Mouse (Mus musculus) hindbrain, embryonic 16.5 days (tissue): ENCODE results near the gene 2010109A12Rik. TPM values are rescaled to one million over a fixed set of nuclear protein-coding genes. Genes with fewer than 3 reads are reported as not detected.

Source experiments
- ATAC-seq: fragments of 200-750 bp; cut with Nextera tagmentation; 2 replicates; pipeline ENCODE4 v1.8.0; 2017; ENCODE audit warnings: moderate TSS enrichment, moderate library complexity
- H3K27ac ChIP-seq: fragments of 300-500 bp; sonication (generic); 2 replicates; pipeline ENCODE4 v1.5.1; 2014; ENCODE audit warnings: low read depth, mild to moderate bottlenecking, control low read depth, low read length, moderate library complexity
- H3K27me3 ChIP-seq: fragments of 300-500 bp; sonication (generic); replicated peaks from 2 replicates; pipeline ENCODE4 v1.6.1; 2014; ENCODE audit warnings: low read length; ENCODE audit not compliant: control insufficient read depth, insufficient read depth
- H3K36me3 ChIP-seq: fragments of 300-500 bp; sonication (generic); 2 replicates; pipeline ENCODE4 v1.6.1; 2014; ENCODE audit warnings: mild to moderate bottlenecking, low read length, moderate library complexity, mixed read lengths; ENCODE audit not compliant: control insufficient read depth, insufficient read depth
- H3K4me1 ChIP-seq: fragments of 300-500 bp; sonication (generic); 2 replicates; pipeline ENCODE4 v1.6.1; 2014; ENCODE audit warnings: low read depth, low read length; ENCODE audit not compliant: control insufficient read depth, insufficient read depth
- H3K4me2 ChIP-seq: fragments of 300-500 bp; sonication (generic); 2 replicates; pipeline ENCODE4 v1.6.1; 2014; ENCODE audit warnings: mild to moderate bottlenecking, low read length, control low read depth, moderate library complexity
- H3K4me3 ChIP-seq: fragments of 300-500 bp; sonication (generic); 2 replicates; pipeline ENCODE4 v1.5.1; 2014; ENCODE audit warnings: mild to moderate bottlenecking, low read length, control low read depth, moderate library complexity
- H3K9ac ChIP-seq: fragments of 300-500 bp; sonication (generic); 2 replicates; pipeline ENCODE4 v1.6.1; 2014; ENCODE audit warnings: low read depth, mild to moderate bottlenecking, control low read depth, low read length, moderate library complexity
- H3K9me3 ChIP-seq: fragments of 300-500 bp; sonication (generic); 2 replicates; pipeline ENCODE4 v1.6.1; 2014; ENCODE audit warnings: mild to moderate bottlenecking, low read length, moderate library complexity; ENCODE audit not compliant: control insufficient read depth
- WGBS: fragments of 180-500 bp; shearing (Covaris S2); extraction: QIAGEN DNeasy Blood & Tissue Kit; methylation state at CpG from one replicate; pipeline ENCODE4 v1.1.7; 2014; 5-methylcytosine and 5-hydroxymethylcytosine counted together
- polyA plus RNA-seq: library from polyadenylated mRNA; unstranded; fragments of >200 nt; fragmentation: Nextera tagmentation; extraction: Ambion mirVana; gene quantifications from 2 replicates; pipeline ENCODE4 v1.2.1, GENCODE M21; 2015

Gene 2010109A12Rik
- polyA plus RNA-seq, 1 experiment from 2014 or later, result 0.95 TPM

DNA sequence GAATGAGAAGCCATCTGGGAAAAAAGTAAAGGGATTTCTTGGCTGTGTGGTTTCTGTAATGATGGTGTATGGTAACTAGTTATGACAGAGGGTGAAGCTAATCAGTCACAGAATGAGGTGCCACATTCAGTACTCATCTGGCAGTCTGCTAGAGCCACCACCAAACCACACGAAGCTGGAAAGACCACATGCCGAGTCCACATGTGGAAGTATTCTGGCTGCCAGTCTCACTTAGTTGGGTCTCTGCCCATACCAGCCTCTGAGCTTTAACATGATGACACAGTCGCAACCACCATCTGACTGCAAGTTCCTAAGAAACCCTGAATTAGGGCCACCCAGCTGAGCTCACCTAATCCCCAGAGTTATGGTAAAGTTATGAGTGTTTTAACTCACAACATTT lies 54.7 kb downstream of the 2010109A12Rik start:
- H3K9ac ChIP-seq, result no peak overlapping the region
- H3K36me3 ChIP-seq, result no peaks in the 10 kb centered on the region
- H3K27me3 ChIP-seq, result no peaks in the 10 kb centered on the region
- no peaks in the 10 kb centered on the region; the same call in 1 of the 2 replicates for H3K4me1 ChIP-seq
- no peak for ATAC-seq
- H3K9me3 ChIP-seq, result no peaks in the 10 kb centered on the region
- H3K4me2 ChIP-seq, result no peak overlapping the region
- 69% methylated on average over 3 of the region's 3 CpGs for WGBS
- no peak overlapping the region for H3K27ac ChIP-seq
- H3K4me3 ChIP-seq, result no peak overlapping the region

GRCm38 (mm10) chr5:93262751-93263150 lies 56.4 kb downstream of the 2010109A12Rik start:
- Histone ChIP-seq H3K4me3 (no peak overlapping the region), H3K4me2 (no peak overlapping the region), H3K4me1 (no peaks in the 10 kb centered on the region; the same call in 1 of the 2 replicates), H3K27me3 (no peaks in the 10 kb centered on the region), H3K36me3 (no peaks in the 10 kb centered on the region), H3K9ac (no peak overlapping the region), H3K27ac (no peak overlapping the region), H3K9me3 (no peaks in the 10 kb centered on the region)
- no peak for ATAC-seq
- 89% methylated on average over 2 of the region's 2 CpGs for WGBS

Other genes with a start within 250 kb of the 2010109A12Rik start
- gene Sowahb, start 161.5 kb upstream of the 2010109A12Rik start, polyA plus RNA-seq, result 0.07 TPM in 1 of 2 replicates, not detected in the other
- gene Sept11, start 113.1 kb upstream of the 2010109A12Rik start, polyA plus RNA-seq, result 125 and 150 TPM in 2 replicates
- 118 and 125 TPM in 2 replicates for gene Ccni, start within 50 bp of the 2010109A12Rik start, polyA plus RNA-seq
- gene Ccng2, start 60.7 kb downstream of the 2010109A12Rik start, polyA plus RNA-seq, result 63.3 and 66.6 TPM in 2 replicates